Mouse (Mus musculus) embryonic fibroblast, embryonic 13.5 days (primary cell): ENCODE measurements around the gene Klhl5.

Source experiments
- CTCF ChIP-seq: IDR thresholded peaks from 2 replicates; pipeline ENCODE4 v1.5.1; 2011; ENCODE audit warnings: mild to moderate bottlenecking, control low read depth, low read length, moderate library complexity, borderline replicate concordance; ENCODE audit not compliant: insufficient read depth
- POLR2A ChIP-seq: IDR thresholded peaks from 2 replicates; pipeline ENCODE4 v1.6.1; 2011; ENCODE audit warnings: low read depth, mild to moderate bottlenecking, control low read depth, low read length, moderate library complexity

DNA sequence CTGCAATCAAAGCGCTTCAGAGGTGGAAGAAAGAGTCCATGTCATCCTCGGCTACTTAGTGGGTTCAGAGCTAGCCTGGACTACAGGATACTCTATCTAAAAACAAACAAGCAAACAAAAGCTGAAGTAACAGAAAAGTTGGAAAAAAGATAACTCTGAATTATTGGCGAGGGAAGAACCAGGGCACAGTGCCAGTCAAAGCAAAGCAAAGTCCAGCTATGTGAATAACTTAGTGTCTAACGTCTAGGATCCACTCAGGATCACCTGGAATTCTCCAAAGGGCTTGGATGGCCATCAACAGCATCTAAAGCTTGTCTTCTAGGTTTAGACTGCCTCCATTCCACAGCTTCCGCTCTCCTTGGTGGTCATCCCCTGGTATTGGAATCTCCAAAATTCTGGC lies 9.9 kb upstream of the Klhl5 start:
- TF ChIP-seq CTCF (no peak), POLR2A (no peak)
